Mouse (Mus musculus) bone marrow, adult 2 months (tissue): ENCODE measurements at regions not wholly inside any gene's neighbourhood (a gene's known extent, or its start where the extent isn't known, plus 50 kb on each side); places are given as distances from the start of the nearest gene placed in this dataset.

Experiments used
- CTCF ChIP-seq: fragments of 200-500 bp; IDR thresholded peaks from 2 replicates; pipeline ENCODE4 v1.5.1; 2011; ENCODE audit warnings: low read length, control low read depth; ENCODE audit not compliant: control insufficient read depth, insufficient read depth
- POLR2A ChIP-seq: fragments of 200-500 bp; IDR thresholded peaks from 2 replicates; pipeline ENCODE4 v1.6.1; 2011; ENCODE audit warnings: low read depth, mild to moderate bottlenecking, control low read depth, low read length, borderline replicate concordance; ENCODE audit not compliant: control insufficient read depth

DNA sequence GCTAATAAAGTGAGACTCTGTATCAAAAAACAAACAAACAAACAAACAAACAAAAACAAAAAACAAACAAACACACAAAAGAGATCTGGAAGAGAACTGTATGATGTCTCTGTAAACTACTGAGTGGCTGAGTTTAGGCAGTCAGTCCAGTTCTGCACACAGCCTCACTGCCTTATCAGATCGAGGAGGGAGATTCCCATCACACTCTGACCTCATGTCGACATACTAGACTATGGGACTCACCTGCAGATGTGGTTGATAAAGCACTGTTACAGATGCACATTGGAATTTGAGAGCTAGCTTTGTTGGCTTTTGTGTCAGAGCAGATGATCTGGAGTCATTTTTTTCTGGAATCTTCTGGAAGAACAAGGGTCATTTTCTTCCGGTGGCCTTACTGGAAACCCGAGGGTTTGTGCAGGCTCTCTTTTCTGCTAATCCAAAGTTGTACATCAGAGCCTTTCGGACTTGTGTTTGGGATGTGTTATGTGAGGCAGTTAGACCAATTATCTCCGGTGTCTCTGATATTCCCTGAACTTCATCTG lies 135.6 kb upstream of the Nrip1 start:
- TF ChIP-seq CTCF (no peak), POLR2A (no peak)
